Mouse (Mus musculus) NIH3T3 (cell line): ENCODE results near the gene Art1.

ENCODE experiments used
- DNase-seq: peaks from one replicate; pipeline ENCODE4 v3.0.0-alpha.2; 2012; ENCODE audit warnings: low read depth

Art1 gene

DNA sequence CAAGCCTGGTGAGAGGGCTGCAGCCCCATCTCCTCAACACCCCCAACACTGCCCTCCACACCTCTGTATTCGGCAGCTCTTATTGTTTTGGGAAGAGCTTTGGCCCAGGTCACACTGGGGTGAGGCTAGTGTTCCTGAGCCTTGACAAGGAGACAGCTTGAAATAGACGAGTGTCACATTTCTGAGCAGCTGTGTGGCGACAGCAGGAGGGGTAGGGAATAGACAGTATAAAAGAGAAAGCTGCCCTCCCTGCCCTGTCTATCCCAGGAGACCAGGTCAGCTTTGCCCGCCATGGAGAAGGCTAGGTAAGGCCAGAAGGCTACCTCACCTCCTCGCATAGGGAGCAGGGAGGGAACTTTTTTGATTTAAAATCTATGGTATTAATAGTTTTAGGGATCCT is at the start of gene Art1:
Gene Art1, plus strand, starts transcription at position 257 of the 400 bp plus-strand sequence.
- no peak for DNase-seq

DNA sequence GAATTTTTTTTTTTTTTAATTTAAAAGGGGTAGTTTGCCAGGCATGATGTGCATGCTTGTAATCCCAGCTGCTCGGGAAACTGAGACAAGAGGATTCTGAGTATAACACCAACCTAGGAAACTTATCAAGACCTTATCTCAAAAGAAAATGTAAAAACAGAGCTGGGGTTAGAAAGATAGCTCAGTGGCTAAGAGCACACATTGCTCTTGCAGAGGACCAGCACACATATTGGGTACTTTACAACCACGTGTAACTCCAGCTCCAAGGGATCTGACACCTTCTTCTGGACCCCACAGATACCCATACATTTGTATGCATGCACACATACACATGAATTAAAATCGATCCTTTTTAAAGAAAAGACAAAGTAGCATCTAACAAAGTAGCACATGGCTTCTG is 40.2 kb upstream of the Art1 start:
- no peak for DNase-seq

DNA sequence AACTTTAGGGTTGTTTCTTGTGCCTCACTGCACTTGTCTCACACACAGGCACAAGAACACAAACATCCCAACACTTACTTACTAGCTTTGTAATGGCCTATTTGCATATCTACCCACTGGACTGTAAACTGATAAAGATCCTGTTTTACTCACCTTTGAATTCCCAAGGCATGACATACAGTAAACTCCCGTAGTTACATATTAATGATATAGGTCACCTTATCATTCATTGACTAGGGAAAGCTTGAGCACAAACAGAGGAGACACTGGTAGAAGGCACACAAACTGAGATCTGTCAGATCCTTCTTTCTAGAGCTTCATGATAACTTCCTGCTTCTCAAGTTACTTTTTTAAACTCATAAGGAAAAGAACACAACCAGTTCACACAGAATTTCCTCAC is 39.3 kb upstream of the Art1 start:
- no peak for DNase-seq

DNA sequence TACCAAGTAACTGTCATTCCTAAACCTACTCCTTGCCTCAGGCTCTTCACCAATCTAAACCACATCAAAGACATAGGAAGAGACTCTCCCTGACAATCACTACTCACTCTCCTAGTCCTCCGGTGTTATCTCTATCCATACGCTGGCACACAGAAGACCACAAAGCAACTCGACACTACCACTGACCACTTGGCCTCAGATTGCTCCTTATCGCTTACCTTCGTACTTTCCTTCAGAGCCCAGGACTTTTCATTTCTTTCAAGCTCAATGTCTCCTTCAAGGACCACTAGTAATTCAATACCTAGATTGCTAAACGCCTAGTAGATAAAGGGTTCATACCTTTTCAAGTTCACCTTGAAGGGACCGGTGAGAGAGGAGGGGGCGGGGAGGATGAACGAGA is 37.7 kb upstream of the Art1 start:
- DNase-seq = no peak

DNA sequence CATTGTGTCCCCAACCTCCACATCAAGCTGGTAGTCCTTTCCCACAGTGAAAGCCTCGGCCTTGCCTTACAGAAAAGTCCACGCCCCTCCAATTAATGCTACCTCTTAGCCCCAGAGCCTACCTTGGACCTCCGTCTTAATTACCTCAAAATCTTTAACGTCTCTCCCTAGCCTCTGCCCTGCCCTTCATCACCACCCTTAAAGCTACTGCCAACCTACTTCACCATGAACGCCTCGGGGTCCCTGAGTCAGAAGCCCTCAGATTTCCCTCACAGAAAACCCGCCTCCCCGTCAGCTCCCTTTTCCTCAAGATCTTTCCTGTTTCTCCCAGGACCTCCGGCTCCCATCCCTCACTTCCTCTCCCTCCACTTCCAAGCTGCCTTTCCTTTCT is 36.9 kb upstream of the Art1 start:
- no peak for DNase-seq

DNA sequence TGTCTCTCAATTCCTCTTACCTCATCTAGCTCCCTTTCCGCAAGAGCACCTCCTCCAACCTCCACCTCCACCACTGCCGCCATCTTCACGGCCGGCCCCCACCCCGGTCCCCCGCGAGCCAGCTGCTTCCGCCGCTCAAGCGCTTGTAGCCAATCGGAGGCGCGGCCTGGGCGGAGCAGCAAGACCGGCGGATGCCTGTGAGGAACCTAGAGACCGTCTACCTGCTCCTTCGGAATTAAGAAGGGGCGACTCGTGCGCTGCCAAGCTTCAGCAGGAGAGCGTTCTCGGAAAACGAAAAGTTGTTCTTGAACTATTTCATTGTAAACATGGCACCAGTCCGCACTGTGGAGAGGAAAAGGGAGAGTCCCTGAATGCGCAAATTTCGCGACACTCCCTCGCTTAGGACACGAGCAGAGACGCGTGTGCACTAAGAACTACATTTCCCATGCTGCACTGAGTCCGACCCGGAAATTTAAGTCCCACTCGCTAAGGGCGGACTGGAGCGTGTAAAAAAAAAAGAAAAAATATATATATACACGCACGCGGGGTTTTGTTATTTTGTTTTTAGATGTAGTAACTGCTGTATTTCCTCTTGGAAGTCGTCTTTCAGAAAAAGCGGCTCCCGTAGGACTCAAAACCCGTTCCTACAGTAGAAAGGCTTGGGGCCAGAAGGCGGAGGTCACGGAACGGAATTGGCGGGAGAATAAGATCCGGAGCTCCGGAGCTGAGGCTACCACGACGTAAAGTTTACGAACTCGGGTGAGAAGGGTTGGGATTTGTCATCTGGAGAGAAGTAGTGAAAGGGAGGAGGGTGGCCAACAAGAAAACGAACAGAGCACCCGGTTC is 36.3 kb upstream of the Art1 start, which contains the start of the genes Rnf121, Xndc1 and Xntrpc:
Gene Rnf121, minus strand, starts transcription at position 424 of the 846 bp plus-strand sequence.
Gene Xndc1, plus strand, starts transcription at position 466 of the 846 bp plus-strand sequence.
Gene Xntrpc, plus strand, starts transcription at position 668 of the 846 bp plus-strand sequence.
- peak; percentile 89 for DNase-seq

DNA sequence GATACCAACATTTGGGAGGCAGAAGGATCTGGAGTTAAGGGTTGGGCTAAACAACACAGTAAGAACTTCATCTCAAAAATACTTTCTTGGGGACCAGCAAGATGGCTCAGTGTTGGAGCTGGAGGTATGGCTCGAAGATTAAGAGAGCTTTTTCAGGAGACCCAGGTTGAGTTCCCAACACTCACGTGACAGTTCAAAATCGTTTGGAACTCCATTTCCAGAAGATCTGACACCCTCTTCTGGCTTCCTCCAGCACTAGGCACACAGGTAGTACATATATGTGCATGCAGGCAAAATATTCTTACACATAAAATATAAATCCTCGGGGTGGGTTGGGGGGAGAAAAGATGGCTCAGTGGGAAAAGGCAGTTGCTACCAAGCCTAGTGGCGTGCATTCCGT is 35.2 kb upstream of the Art1 start:
- DNase-seq = no peak

DNA sequence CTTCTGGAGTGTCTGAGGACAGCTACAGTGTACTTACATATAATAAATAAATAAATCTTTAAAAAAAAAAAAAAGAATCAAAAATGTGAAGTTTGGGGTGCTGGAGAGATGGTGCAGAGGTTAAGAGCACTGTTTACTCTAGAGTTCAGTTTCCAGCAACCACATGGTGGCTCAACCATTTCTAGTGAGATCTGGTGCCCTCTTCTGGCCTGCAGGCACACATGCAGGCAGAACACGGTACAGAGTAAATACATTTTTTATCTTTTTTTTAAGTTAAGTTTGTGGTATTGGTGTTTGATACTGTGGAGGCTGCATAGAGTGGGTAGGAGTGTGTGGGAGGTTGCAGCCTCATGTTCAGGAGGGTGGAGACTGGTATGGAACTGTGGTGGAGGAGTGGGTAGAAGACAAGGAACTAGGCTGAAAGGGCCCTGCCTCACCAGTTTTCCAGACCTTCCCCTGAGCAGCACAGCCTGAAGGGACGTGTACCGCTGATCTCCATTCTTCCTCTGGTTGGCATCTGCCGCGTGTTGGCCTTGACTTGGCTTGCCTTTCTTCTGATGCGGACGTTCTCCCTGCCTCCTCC is 24.7 kb upstream of the Art1 start:
- DNase-seq = peak; percentile 68

DNA sequence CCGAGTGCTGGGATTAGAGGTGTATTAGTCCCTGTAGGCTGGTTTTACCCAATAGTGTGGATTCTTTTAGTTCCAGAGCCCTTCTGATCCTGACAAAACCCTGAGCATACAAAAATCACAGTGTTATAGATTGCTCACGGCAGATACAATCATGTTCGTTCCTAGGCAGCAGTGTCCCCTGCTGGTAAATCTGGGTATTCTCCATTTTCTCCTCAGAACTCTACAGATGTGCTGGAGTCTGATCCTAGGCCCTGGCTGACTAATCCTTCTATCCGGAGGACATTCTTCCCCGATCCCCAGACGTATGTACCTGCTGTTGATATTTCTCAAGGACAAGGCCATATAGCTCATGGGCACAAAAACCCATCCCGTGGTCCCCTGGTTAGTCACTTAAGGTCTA is 23.0 kb upstream of the Art1 start:
- DNase-seq = peak; percentile 75

DNA sequence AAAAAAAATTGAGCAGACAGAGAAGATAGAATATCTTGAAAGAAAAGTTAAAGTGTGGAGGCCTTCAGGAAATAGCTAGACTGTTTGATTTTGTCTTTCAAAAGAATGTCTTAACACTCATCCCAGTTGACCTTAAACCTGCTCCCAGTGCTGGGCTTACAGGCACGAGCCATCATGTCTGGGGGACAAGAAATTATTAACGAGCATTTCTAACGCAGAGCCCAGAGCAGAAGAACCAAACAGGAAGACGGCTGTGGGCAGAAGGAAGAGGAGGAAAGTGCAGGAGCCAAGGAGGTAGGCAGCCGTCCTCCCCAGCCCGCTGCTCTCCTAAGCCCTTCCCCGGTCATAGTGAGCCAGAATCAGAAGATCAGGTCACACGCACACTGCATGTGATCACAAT is 21.2 kb upstream of the Art1 start:
- DNase-seq = no peak

DNA sequence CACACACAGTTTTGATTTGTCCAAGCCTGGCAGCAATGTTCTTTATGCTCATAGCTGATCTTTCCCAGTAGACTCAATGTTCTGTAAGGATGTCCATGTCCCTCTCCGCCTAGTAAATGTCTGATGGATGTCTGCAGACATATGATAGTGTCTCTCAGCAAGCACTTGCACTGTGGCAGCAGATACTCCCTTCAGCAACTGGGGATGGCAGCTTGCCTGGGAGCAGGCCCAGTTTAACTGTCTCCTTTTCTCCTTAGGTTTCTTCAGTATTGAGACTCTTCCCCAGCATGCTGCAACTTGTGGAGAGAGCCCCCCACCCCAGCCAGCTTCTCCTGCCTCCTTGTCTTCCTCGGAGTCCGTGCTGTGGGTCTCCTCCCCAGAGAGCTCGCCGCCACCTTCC is 19.8 kb upstream of the Art1 start:
- DNase-seq = no peak

DNA sequence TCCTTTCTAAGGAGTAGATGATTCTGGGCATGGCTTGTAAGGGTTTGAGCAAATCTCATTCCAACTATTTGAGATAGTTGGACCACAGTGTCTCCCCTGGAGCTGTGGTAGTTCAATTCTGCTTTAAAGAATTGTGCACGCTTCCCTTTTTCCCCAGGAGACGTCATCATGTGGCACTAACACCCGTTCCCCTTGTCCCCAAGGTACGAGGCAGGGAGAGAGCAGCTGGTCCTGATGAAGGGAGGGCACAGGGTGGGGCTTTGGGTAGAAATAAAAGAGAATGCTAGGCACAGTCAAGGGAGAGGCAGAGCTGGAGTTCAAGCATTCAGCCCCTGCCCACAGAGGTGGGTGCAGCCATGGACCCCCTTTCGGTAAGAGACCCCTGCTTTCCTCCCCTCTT is 18.7 kb upstream of the Art1 start, which contains the start of gene Trpc2:
Gene Trpc2, plus strand, starts transcription at position 301 of the 400 bp plus-strand sequence.
- DNase-seq = no peak

DNA sequence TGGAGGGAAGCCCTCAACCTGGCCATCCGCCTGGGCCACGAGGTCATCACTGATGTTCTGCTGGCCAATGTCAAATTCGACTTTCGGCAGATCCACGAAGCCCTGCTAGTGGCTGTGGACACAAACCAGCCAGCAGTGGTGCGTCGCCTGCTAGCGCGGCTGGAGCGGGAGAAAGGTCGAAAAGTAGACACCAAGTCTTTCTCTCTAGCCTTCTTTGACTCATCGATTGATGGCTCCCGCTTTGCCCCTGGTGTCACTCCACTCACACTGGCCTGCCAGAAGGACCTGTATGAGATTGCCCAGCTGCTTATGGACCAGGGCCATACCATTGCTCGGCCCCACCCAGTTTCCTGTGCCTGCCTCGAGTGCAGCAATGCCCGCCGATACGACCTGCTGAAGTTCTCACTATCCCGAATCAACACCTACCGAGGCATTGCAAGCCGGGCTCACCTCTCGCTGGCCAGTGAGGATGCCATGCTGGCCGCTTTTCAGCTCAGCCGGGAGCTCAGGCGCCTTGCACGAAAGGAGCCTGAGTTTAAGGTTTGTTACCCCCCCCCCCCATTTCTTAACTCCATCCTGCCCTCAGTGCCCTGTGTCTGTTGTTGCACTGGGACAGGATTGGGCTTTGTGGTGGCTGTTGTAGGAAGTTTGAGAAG is 17.4 kb upstream of the Art1 start:
- no peak for DNase-seq

DNA sequence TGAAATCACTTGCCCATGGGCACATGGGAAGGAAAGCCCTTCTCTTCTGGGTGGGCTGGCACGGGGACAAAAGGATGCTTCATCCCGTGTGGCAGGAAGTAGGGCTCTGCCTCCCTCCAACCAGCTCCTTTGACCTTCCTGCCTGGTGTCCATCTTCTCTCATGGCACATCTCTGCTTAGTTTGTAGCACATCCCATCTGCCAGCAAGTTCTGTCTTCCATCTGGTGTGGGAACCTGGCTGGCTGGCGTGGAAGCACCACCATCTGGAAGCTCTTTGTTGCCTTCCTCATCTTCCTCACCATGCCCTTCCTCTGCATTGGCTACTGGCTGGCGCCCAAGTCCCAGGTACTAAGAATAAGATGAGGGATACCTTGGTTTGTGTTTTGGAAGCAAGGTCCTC is 14.2 kb upstream of the Art1 start:
- no peak for DNase-seq

DNA sequence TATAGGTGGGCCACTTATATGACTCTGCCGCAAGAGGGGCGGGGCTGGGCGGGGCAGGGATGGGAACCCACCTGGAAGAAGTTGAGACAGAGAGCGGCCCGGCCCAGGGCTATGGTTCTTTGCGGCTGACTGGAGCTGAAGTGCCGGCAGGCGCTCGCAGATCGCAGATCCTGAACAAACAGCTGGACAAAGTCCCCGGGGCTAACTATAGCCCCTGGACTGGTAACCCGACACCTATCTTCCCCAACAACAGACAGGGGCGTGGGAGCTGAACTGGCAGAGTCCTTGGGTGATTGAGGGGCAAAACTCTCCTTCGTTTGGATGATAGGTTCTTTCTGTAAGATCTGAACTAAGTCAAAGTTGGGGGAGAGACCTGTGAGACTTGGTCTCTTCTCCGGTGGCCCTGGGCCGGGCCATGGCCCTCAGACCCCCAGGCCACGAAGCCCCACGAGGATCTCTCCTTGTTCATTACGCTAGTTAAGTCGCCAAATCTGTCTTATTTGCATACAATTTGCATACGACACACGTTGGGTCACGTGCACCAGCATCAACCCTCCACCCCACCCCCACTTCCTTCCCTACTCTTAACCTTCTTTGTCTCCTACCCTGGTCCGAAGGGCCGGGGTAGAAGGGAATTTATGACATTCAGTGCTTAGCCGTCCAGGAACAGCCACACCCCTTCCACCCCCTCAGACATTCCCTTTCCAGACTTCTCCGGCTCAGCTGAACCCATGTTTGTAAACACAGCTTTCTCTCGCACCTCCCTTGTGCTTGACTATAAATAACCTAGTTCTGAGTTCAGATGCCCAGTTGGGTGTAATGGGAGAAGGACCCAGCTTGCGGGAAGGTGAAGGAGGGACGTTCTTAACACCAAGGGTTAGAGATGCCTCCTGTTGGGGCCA is 1.5 kb upstream of the Art1 start:
- DNase-seq = no peak

DNA sequence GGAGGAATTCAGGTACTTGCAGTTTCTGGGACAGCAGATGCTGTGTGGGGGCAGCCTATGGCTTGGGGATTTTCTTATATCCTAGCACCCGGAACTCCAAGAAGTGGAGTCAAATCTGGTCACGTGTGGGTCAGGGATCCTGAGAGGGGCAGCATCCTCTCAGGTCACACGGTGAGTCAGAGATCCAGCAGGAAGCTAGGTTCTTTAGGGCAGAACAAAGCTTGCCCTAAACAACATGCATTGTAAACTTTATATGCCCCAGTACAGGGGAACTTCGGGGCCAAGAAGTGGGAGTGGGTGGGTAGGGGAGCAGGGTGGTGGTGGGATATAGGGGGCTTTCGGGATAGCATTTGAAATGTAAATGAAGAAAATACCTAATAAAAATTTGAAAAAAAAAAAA is 675 bp upstream of the Art1 start:
- no peak for DNase-seq

DNA sequence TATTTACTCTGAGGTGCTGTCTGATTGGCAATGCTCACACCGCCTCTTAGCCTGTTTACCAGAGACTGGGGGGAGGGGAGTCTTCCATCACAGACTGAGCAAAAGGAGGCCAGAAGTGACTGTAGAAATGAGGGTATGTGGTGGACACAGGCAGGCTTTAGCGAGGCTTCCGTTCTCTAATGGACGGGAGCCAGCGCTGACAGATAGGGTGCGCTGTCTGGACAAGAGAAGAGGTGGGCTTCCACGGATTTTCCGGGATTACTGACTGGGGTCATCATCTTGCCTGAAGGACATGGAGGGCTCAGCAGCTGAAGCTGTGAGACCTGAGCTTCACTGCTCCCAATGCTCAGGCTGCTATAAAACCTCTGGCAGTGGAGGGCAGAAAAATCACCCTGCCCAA is 698 bp downstream of the Art1 start:
- no peak for DNase-seq

DNA sequence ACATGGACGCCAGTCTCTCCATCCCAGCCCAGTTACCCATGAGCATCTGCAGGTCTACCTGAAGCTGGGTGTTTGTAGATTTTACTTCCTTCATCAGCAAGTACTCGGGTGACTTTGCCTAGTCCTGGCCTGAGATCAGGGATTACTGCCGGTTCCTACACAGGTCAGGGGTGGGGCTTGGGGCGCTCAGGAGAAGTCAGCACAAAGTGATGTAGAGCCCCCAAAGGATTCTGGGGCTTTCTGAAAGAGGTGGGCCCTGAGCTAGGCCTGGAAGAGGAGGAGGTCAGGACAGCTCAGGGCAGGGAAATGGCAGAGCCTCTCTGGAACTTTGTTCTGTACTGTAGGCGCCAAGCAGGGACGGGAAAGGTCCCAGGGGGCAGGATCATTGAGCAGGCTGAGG is 1.2 kb downstream of the Art1 start:
- DNase-seq = no peak

DNA sequence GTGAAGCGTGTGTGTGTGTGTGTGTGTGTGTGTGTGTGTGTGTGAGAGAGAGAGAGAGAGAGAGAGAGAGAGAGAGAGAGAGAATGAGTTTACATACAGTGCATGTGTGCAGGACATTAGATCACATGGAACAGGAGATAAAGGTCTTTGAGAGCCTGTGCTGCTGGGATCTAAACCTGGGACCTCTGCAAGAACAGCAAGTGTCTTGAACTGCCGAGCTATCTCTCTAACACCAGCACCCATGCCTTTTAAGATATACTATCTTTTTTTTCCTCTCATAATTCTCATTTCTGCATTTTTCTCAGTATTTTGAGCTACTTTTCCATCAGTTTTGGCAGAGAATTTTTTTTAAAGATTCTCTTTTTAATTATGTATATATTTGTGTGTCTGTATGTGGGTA is 2.0 kb downstream of the Art1 start:
- no peak for DNase-seq

DNA sequence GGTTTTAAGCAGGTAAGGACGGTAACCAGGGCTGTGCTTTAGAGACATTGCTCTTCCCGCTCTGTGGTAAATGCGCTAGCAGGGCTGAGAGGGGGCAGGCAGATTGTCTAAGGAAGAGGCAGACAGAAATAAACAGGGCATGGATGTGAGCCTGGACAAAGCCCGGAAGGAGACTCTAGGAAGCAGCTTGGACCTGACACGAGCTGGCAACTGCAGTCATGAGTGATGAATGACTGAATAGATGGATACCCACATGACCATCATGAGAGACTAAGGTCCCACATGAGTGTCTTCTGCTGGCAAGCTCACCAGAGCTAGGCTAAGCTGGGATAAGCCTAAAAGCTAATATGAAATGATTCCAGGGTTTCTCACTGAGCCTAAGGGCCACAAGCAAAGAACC is 2.6 kb downstream of the Art1 start:
- no peak for DNase-seq

DNA sequence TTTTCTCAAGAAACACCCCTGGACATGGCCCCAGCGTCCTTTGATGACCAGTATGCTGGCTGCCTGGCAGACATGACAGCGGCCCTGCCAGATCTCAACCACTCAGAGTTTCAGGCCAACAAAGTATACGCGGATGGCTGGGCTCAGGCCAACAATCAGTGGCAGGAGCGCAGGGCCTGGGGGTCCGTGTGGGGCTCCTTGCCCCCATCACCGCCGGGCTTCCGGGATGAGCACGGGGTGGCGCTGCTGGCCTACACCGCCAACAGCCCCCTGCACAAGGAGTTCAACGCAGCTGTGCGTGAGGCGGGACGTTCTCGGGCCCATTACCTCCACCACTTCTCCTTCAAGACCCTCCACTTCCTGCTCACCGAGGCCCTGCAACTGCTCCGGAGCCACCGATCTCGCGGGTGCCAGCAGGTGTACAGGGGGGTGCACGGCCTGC is 5.2 kb downstream of the Art1 start:
- no peak for DNase-seq

DNA sequence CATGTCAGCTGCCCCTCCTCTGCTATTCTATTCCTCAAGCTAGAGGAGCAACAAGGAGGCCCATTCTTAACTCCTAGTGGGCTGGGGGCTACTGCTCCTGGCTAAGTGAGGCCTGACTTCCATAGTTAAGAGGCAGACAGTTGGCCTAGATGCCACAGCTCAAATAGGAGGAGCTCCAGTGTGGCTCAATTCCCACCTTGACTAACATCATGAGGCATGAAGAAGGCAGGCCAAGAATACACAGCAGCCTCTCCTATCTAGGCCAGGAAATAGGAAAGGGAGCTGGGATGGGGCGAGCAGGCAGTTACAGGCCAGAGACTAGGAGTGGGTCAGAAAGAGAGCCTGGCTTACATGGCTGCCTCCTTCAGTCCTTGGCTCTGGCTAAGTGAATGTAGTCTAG is 6.7 kb downstream of the Art1 start:
- peak; percentile 15 for DNase-seq
